Mouse (Mus musculus) spleen, adult 2 months (tissue): ENCODE measurements around the gene Mvb12a. TPM values are rescaled to one million over a fixed set of nuclear protein-coding genes. Genes with fewer than 3 reads are reported as not detected.
A peak's percentile ranks its signal among the peaks of the same experiment; 100 is the strongest.
"Not testable (repeated sequence)": the region's sequence is repeated elsewhere in the genome, so short reads cannot be mapped to it uniquely, and the experiment has no call there.

Source experiments
- DNase-seq, 2 experiments: peaks; one replicate each; pipeline versions ENCODE4 v3.0.0 to v3.0.0-alpha.2; 2012 to 2021; ENCODE audit warnings: low spot score in 2 of 2, low read depth in 1 of 2
- H3K27ac ChIP-seq: fragments of 200-500 bp; 2 replicates; pipeline ENCODE4 v1.5.1; 2012; ENCODE audit warnings: low read length, inconsistent platforms; ENCODE audit not compliant: insufficient read depth
- H3K27me3 ChIP-seq: fragments of 200-500 bp; 2 replicates; pipeline ENCODE4 v1.6.1; 2012; ENCODE audit warnings: mild to moderate bottlenecking, moderate library complexity, low read length, inconsistent platforms; ENCODE audit not compliant: control insufficient read depth, insufficient read depth
- H3K36me3 ChIP-seq: fragments of 200-500 bp; 2 replicates; pipeline ENCODE4 v1.6.1; 2012; ENCODE audit warnings: mild to moderate bottlenecking, low read length, inconsistent platforms; ENCODE audit not compliant: control insufficient read depth, insufficient read depth
- H3K4me1 ChIP-seq: fragments of 200-500 bp; 2 replicates; pipeline ENCODE4 v1.6.1; 2011; ENCODE audit warnings: inconsistent platforms; ENCODE audit not compliant: control insufficient read depth, insufficient read depth, insufficient read length
- H3K4me3 ChIP-seq: fragments of 200-500 bp; 2 replicates; pipeline ENCODE4 v1.5.1; 2011; ENCODE audit warnings: mild to moderate bottlenecking, inconsistent platforms; ENCODE audit not compliant: insufficient read depth, insufficient read length; ENCODE audit errors: extremely low read depth
- CTCF ChIP-seq: fragments of 200-500 bp; IDR thresholded peaks from 2 replicates; pipeline ENCODE4 v1.5.1; 2011; ENCODE audit warnings: mild to moderate bottlenecking, inconsistent platforms; ENCODE audit not compliant: insufficient read depth, insufficient read length, insufficient replicate concordance; ENCODE audit errors: extremely low read depth
- POLR2A ChIP-seq: fragments of 200-500 bp; IDR thresholded peaks from 2 replicates; pipeline ENCODE4 v1.6.1; 2011; ENCODE audit warnings: low read depth, low read length, inconsistent platforms
- WGBS: fragments of 180-500 bp; shearing (Covaris S2); methylation state at CpG from one replicate; pipeline ENCODE4 v1.1.7; 2018; 5-methylcytosine and 5-hydroxymethylcytosine counted together
- polyA plus RNA-seq: library from polyadenylated mRNA; depleted of rRNA; stranded (reverse); fragments of >200 nt; gene quantifications from 2 replicates; pipeline ENCODE4 v1.2.3, GENCODE M21; 2012

The Mvb12a gene
- polyA plus RNA-seq, 1 experiment = 89.9 TPM

- Histone ChIP-seq H3K27me3 (no peaks in the 10 kb centered on the region), H3K36me3 (no peaks in the 10 kb centered on the region), H3K4me3 (peak within 1 kb of the TSS; percentile 23; the same call in 1 of the 2 replicates), H3K27ac (peak within 1 kb of the TSS; percentile 1; the same call in 1 of the 2 replicates), H3K4me1 (no peaks in the 10 kb centered on the region; the same call in 1 of the 2 replicates)
- no peak for DNase-seq
- WGBS = 6% methylated on average over 14 of the region's 14 CpGs
- TF ChIP-seq CTCF (no peak), POLR2A (no peak)
These were observed 31.1 kb upstream of the Mvb12a start, which contains the start of gene Plvap for GRCm38 (mm10) chr8:71511644-71512043. Gene Plvap, minus strand, starts transcription at chr8:71511752.

- DNase-seq = no peak
- 32% methylated on average over 14 of the region's 15 CpGs for WGBS
- no peak overlapping the region for H3K4me3 ChIP-seq
These were observed 29.5 kb upstream of the Mvb12a start for GRCm38 (mm10) chr8:71513018-71513754.

GRCm38 (mm10) chr8:71515043-71515442 is 27.7 kb upstream of the Mvb12a start:
- no peak for DNase-seq
- no peaks in the 10 kb centered on the region for H3K27me3 ChIP-seq
- WGBS = 84% methylated on average over 5 of the region's 5 CpGs
- no peaks in the 10 kb centered on the region for H3K36me3 ChIP-seq
- no peak overlapping the region for H3K4me3 ChIP-seq
- H3K4me1 ChIP-seq = no peaks in the 10 kb centered on the region
- no peak overlapping the region for H3K27ac ChIP-seq
- TF ChIP-seq POLR2A (no peak), CTCF (no peak)

More at GRCm38 (mm10) chr8:71513018-71513754, 29.5 kb upstream of the Mvb12a start:
- Histone ChIP-seq H3K36me3 (no peaks in the 10 kb centered on the region), H3K27ac (no peak overlapping the region), H3K4me1 (no peaks in the 10 kb centered on the region), H3K27me3 (no peaks in the 10 kb centered on the region)
- no peak for TF ChIP-seq POLR2A
- TF ChIP-seq CTCF = no peak

GRCm38 (mm10) chr8:71516786-71517185 is 25.9 kb upstream of the Mvb12a start:
- no peak overlapping the region for H3K4me3 ChIP-seq
- no peak overlapping the region for H3K27ac ChIP-seq
- DNase-seq = no peak
- TF ChIP-seq CTCF (no peak), POLR2A (no peak)
- no peaks in the 10 kb centered on the region for H3K4me1 ChIP-seq
- H3K36me3 ChIP-seq = no peaks in the 10 kb centered on the region
- 75% methylated on average over 6 of the region's 6 CpGs for WGBS
- no peaks in the 10 kb centered on the region for H3K27me3 ChIP-seq

- peak; percentile 38 to 41 for DNase-seq
- 23% methylated on average over 10 of the region's 10 CpGs for WGBS
- H3K36me3 ChIP-seq = not testable (repeated sequence)
These were observed 23.5 kb upstream of the Mvb12a start for GRCm38 (mm10) chr8:71519037-71519825.

GRCm38 (mm10) chr8:71521634-71522033 is 21.1 kb upstream of the Mvb12a start:
- WGBS = 2% methylated on average over 17 of the region's 17 CpGs
- TF ChIP-seq CTCF = peak; percentile 95
- TF ChIP-seq POLR2A = no peak
- Histone ChIP-seq H3K36me3 (no peaks in the 10 kb centered on the region), H3K27ac (no peak overlapping the region), H3K4me3 (no peak overlapping the region), H3K4me1 (no peaks in the 10 kb centered on the region), H3K27me3 (no peaks in the 10 kb centered on the region)
- peak; percentile 78 to 94 for DNase-seq

More at GRCm38 (mm10) chr8:71519037-71519825, 23.5 kb upstream of the Mvb12a start:
- H3K4me1 ChIP-seq, H3K4me3 ChIP-seq, H3K27ac ChIP-seq, H3K27me3 ChIP-seq: not testable (repeated sequence)
- TF ChIP-seq CTCF = peak; percentile 38; the same call in 1 of the 2 replicates
